Mouse (Mus musculus) kidney, embryonic 16.5 days (tissue): ENCODE measurements around the gene Sox5. TPM values are rescaled to one million over a fixed set of nuclear protein-coding genes. Genes with fewer than 3 reads are reported as not detected.
A peak's percentile ranks its signal among the peaks of the same experiment; 100 is the strongest.

Experiments used
- ATAC-seq: fragments of 200-750 bp; cut with Nextera tagmentation; 2 replicates; pipeline ENCODE4 v1.8.0; 2017; ENCODE audit warnings: moderate TSS enrichment; ENCODE audit not compliant: low FRiP score, low TSS enrichment
- H3K27ac ChIP-seq: fragments of 300-500 bp; sonication (generic); 2 replicates; pipeline ENCODE4 v1.5.1; 2014; ENCODE audit warnings: low read length
- H3K27me3 ChIP-seq: fragments of 300-500 bp; sonication (generic); 2 replicates; pipeline ENCODE4 v1.6.1; 2014; ENCODE audit warnings: low read length, control low read depth, mixed read lengths; ENCODE audit not compliant: insufficient read depth
- H3K36me3 ChIP-seq: fragments of 300-500 bp; sonication (generic); 2 replicates; pipeline ENCODE4 v1.6.1; 2014; ENCODE audit warnings: low read length, control low read depth, mixed read lengths; ENCODE audit not compliant: insufficient read depth
- H3K4me1 ChIP-seq: fragments of 300-500 bp; sonication (generic); 2 replicates; pipeline ENCODE4 v1.6.1; 2014; ENCODE audit warnings: low read length, control low read depth, mixed read lengths; ENCODE audit not compliant: insufficient read depth
- H3K4me2 ChIP-seq: fragments of 300-500 bp; sonication (generic); replicated peaks from 2 replicates; pipeline ENCODE4 v1.6.1; 2014; ENCODE audit warnings: low read depth, low read length
- H3K4me3 ChIP-seq: fragments of 300-500 bp; sonication (generic); 2 replicates; pipeline ENCODE4 v1.5.1; 2014; ENCODE audit warnings: mild to moderate bottlenecking, low read length
- H3K9ac ChIP-seq: fragments of 300-500 bp; sonication (generic); replicated peaks from 2 replicates; pipeline ENCODE4 v1.6.1; 2014; ENCODE audit warnings: low read length
- H3K9me3 ChIP-seq: fragments of 300-500 bp; sonication (generic); 2 replicates; pipeline ENCODE4 v1.6.1; 2016; ENCODE audit warnings: low read length, control low read depth
- WGBS: fragments of 180-500 bp; shearing (Covaris S2); extraction: QIAGEN DNeasy Blood & Tissue Kit; methylation state at CpG from one replicate; pipeline ENCODE4 v1.1.7; 2014; 5-methylcytosine and 5-hydroxymethylcytosine counted together
- polyA plus RNA-seq: library from polyadenylated mRNA; unstranded; fragments of >200 nt; fragmentation: Nextera tagmentation; extraction: Ambion mirVana; gene quantifications from 2 replicates; pipeline ENCODE4 v1.2.1, GENCODE M21; 2015

The Sox5 gene
- polyA plus RNA-seq, 1 experiment from 2014 or later: 14.8 TPM

DNA sequence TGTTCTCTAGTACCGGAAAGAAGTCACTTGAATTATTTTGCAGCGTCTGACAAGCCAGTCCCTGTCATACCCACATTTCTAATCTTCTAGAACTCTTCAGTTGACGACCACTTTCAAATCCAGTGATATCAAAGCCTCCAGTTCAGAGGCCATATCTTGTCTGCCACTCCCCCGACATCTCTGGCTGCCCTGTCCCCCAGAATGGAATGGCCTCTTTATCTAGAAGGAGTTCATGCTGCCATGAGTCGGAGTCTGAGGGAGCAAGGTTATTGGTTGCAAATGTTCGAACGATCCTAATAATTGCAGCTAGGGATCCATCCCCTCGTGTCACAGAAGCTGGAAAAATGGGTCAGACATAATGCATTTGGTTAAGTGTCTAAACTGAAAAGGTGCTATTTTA, 170.9 kb downstream of the Sox5 start:
- no peaks in the 10 kb centered on the region for H3K9me3 ChIP-seq
- H3K36me3 ChIP-seq: no peaks in the 10 kb centered on the region
- no peaks in the 10 kb centered on the region for H3K27me3 ChIP-seq
- no peak overlapping the region for H3K4me3 ChIP-seq
- no peak overlapping the region for H3K4me2 ChIP-seq
- 69% methylated on average over 8 of the region's 8 CpGs for WGBS
- H3K9ac ChIP-seq: no peak overlapping the region
- H3K4me1 ChIP-seq: no peaks in the 10 kb centered on the region
- no peak for ATAC-seq
- H3K27ac ChIP-seq: no peak overlapping the region

DNA sequence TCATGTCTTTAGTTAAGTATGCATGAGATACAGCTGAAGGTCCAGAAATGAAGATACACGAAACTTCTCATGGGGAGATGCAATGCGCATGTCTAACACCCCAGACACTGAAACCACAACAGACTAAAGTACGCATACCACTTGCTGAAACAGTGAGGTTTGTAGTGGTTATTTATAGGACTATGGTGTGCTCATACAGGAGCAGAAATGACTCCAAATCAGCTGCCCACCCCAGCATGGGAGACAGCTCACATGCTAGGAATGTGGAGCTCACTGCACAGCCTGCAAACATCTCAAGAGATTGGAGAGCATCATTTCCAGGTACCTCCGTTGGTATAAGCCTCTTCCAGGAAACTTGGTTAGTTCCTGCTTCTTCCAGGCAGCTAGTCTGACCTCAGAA, 178.9 kb downstream of the Sox5 start:
- H3K4me1 ChIP-seq: no peaks in the 10 kb centered on the region
- no peak for ATAC-seq
- no peak overlapping the region for H3K4me3 ChIP-seq
- no peak overlapping the region for H3K9ac ChIP-seq
- no peak overlapping the region for H3K4me2 ChIP-seq
- H3K9me3 ChIP-seq: no peaks in the 10 kb centered on the region
- H3K36me3 ChIP-seq: no peaks in the 10 kb centered on the region
- H3K27ac ChIP-seq: no peak overlapping the region
- H3K27me3 ChIP-seq: no peaks in the 10 kb centered on the region
- WGBS: 93% methylated on average over 4 of the region's 4 CpGs

DNA sequence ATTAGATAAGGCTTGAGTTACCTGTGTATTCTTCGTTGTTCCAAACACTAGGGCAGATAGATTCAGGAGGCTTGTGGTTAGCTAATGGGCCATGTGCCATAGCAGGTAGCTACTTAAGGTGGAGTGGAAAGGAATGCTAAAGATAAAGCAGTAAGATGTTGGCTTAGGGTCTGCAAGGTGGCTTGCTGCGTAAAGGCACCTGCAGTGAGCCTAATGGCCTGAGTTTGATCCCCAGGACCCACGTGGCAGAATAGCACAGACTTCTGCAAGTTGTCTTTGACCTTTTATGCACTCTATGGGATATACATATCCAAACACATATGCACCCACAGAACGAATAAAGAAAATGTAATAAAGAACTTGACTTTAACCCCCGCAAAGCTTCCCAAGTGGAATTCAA, 181.4 kb downstream of the Sox5 start:
- ATAC-seq: no peak
- no peak overlapping the region for H3K4me2 ChIP-seq
- H3K4me1 ChIP-seq: peaks cover 11% of the 10 kb centered on the region
- no peaks in the 10 kb centered on the region for H3K27me3 ChIP-seq
- H3K9ac ChIP-seq: no peak overlapping the region
- no peaks in the 10 kb centered on the region for H3K9me3 ChIP-seq
- no peak overlapping the region for H3K4me3 ChIP-seq
- WGBS: 77% methylated on average over 5 of the region's 5 CpGs
- no peak overlapping the region for H3K27ac ChIP-seq
- H3K36me3 ChIP-seq: no peaks in the 10 kb centered on the region

DNA sequence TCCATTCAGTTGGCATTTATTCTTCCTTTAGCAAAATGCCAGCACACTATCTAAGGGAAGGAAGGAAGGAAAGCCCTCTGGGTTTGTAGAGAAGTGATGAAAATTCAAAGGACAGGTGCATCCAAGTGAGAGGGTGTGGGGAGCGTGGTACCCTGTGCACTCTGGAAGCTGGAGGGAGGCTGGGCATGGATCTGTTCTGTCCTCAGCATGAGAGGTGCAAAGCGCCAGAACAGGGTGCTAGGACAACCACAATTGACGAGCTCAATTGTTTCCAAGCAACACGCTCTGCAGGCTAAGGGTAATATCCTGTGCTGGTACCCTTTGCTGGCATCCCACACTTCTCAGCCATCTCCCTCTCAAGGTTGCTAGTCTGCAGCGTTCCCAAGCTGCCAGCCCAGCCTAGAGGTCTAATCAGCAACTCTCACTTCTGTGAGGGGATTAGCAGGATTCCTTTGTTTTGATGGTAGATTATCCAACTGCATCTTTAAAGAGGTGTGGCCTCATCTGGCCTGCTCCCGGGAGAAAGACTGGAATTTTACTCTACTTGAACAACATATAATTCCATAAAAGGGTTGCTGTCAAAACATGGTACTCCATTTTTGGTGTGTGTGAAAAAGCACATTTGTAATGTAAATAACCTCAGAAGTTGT, 183.3 kb downstream of the Sox5 start:
- no peak for ATAC-seq
- Histone ChIP-seq H3K27me3 (no peaks in the 10 kb centered on the region), H3K9ac (no peak overlapping the region), H3K27ac (no peak overlapping the region), H3K4me3 (no peak overlapping the region), H3K4me1 (peaks cover 11% of the 10 kb centered on the region), H3K4me2 (no peak overlapping the region), H3K36me3 (no peaks in the 10 kb centered on the region), H3K9me3 (no peaks in the 10 kb centered on the region)
- 55% methylated on average over 6 of the region's 6 CpGs for WGBS

DNA sequence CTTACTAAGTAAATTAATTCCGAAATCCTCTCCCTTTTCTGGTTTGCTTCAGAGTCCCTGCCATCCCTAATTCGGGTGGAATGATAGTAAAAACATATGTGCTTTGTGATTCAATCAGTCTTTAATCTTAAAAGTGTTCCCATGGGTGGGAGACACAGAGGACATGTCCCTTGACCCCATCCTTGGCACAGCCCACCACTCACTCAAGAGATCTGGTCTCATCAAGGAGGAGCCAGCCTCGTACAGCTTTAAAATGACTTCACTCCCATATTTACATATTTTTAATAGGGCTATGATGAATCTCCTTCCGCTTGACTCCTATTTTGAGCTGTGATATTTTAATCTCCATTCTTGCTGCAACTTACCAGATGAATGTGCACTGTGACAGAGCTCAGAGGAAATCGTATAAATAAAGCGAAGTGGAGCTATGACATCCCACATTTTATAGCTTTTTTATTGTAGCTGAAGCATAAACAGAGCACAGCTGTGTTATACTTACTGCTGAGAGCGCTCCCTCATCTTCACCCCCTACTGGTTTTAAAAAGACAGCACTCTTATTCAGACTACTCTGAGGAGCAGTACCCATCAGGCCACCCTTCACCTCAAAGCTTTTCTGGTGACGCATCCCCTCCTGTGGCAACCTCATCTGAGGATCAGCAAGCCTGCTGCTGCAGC, 185.1 kb downstream of the Sox5 start:
- Histone ChIP-seq H3K9me3 (no peaks in the 10 kb centered on the region), H3K36me3 (no peaks in the 10 kb centered on the region), H3K27ac (no peak overlapping the region), H3K4me1 (peaks cover 11% of the 10 kb centered on the region), H3K27me3 (no peaks in the 10 kb centered on the region), H3K4me2 (no peak overlapping the region), H3K9ac (no peak overlapping the region), H3K4me3 (no peak overlapping the region)
- peak; percentile 88 for ATAC-seq
- 32% methylated on average over 8 of the region's 8 CpGs for WGBS

DNA sequence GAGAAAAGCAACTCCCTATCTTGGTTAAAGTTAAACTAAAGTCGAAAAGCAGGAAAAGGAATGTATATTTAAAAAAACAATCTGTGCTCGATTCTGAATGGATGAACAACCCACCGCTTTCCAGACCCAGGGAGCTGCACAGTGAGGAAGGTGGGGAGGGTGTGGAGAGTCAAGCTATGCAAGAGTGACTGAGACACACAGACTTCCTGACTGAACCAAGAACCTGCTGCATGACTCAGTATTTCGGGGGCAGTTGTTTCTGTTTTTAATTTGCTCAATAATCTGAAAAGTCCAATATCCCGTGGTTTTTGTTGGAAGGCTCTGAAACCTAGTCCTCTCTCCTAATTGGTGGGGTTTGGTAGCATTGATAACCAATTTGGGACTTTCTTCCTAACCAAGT, 196.9 kb downstream of the Sox5 start:
- Histone ChIP-seq H3K27me3 (no peaks in the 10 kb centered on the region), H3K4me2 (no peak overlapping the region), H3K36me3 (no peaks in the 10 kb centered on the region), H3K4me1 (peaks cover 13% of the 10 kb centered on the region), H3K4me3 (no peak overlapping the region), H3K27ac (no peak overlapping the region; the same call in 1 of the 2 replicates), H3K9ac (no peak overlapping the region), H3K9me3 (no peaks in the 10 kb centered on the region)
- ATAC-seq: peak; percentile 75; the same call in 1 of the 2 replicates
- 33% methylated on average over 5 of the region's 5 CpGs for WGBS

DNA sequence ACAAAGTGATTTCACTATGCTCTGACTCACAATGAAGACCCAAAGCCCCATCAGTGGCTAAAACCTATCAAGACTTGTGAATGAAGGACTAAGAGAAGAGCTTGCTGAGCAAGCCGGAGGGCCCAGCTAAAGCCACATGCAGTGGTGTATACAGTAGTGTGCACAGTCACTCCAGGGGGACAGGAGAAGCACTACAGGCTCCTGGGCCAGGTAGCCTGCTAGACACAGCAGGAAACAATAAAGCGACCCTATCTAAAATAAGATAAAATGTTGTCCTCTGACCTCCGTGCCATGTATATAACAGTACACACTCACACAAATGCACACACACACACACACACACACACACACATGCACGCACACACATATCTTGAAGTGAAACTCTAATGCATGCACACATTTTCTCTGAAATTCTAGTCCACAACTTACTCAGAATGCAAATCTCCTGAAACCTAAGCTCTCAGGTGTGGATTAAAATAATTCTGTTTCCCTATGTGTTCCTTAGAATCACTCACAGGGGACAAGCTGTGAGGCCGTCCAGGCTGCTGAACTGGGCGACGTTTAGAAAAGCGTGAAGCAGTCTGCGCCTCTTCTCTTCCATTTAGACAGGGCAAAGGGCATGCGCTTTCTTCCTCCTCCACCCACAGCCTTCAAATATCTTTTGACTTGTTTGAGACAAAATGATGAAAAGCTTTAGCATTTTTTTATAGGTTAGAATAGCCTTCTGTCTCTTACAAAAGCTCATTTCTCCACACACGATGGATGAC, 197.5 kb downstream of the Sox5 start:
- Histone ChIP-seq H3K4me2 (no peak overlapping the region), H3K27me3 (no peaks in the 10 kb centered on the region), H3K4me1 (peaks cover 17% of the 10 kb centered on the region), H3K9ac (no peak overlapping the region), H3K36me3 (no peaks in the 10 kb centered on the region), H3K4me3 (no peak overlapping the region), H3K9me3 (no peaks in the 10 kb centered on the region), H3K27ac (peak overlapping the region; percentile 54)
- WGBS: 57% methylated on average over 11 of the region's 11 CpGs
- no peak for ATAC-seq

DNA sequence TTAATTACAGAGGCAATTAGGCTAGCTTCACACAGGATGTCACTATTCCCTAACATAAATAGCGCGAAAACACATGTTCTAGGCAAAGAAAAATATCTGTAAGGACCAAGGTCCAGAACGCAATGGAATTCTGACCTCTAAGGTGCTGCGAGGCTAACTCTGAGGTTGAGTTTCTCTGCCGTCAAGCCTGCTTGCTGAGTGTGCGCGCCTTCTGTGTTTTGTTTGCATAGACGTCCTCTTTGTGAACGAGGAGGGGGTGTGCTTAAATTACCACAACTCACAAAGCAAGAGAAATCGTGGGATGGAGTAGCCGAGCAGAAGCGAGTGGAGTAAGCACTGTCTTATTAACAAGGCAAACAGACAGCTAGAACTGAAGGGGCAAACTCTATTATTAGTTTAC, 202.5 kb downstream of the Sox5 start:
- no peaks in the 10 kb centered on the region for H3K27me3 ChIP-seq
- no peak overlapping the region for H3K27ac ChIP-seq
- H3K9ac ChIP-seq: no peak overlapping the region
- H3K4me2 ChIP-seq: peak overlapping the region; percentile 28; the same call in 1 of the 2 replicates
- H3K4me3 ChIP-seq: no peak overlapping the region
- H3K9me3 ChIP-seq: no peaks in the 10 kb centered on the region
- H3K36me3 ChIP-seq: no peaks in the 10 kb centered on the region
- H3K4me1 ChIP-seq: peaks cover 11% of the 10 kb centered on the region; the same call in 1 of the 2 replicates
- WGBS: 11% methylated on average over 12 of the region's 12 CpGs
- ATAC-seq: no peak

DNA sequence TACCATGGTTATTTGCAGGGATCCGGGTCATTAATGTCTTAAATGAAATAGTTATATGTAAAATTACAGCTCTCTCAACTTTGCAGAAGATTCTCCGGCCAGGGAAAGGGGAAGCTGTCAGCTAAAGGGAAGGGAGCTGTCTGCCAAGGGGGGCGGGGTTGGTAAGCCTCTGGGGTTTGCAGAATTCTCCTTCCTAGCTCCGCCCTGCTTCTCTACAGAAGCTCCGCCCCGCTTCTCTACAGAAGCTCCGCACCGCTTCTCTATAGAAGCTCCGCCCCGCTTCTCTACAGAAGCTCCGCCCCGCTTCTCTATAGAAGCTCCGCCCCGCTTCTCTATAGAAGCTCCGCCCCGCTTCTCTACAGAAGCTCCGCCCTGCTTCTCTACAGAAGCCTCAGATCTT, 210.9 kb downstream of the Sox5 start:
- Histone ChIP-seq H3K36me3 (no peaks in the 10 kb centered on the region), H3K27ac (no peak overlapping the region), H3K9me3 (no peaks in the 10 kb centered on the region), H3K4me1 (no peaks in the 10 kb centered on the region), H3K4me2 (no peak overlapping the region), H3K27me3 (no peaks in the 10 kb centered on the region), H3K9ac (no peak overlapping the region), H3K4me3 (no peak overlapping the region)
- ATAC-seq: no peak
- WGBS: 75% methylated on average over 17 of the region's 17 CpGs

DNA sequence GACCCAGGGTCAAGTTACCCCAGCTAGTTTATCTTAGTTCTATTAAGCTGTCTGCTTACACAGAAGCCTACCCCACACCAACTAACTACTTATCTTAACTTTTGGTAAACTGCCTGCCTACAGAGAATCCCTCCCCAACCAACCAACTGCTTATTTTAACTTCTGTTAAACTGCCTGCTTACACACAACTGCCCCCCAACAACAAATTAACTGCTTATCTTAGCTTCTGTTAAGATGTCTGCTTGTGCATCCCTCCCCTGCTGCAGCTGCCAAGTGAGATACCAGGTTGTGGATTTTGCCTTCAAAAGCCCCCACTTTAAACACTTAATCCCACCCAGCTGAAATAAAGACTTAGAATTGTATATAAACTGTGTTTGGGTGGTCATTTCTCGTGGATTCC, 215.9 kb downstream of the Sox5 start:
- Histone ChIP-seq H3K9ac (no peak overlapping the region), H3K4me2 (no peak overlapping the region), H3K4me1 (no peaks in the 10 kb centered on the region), H3K27ac (no peak overlapping the region), H3K4me3 (no peak overlapping the region), H3K36me3 (no peaks in the 10 kb centered on the region), H3K27me3 (no peaks in the 10 kb centered on the region), H3K9me3 (peaks cover 7% of the 10 kb centered on the region)
- 80% methylated on average over 1 of the region's 1 CpGs for WGBS
- no peak for ATAC-seq
